Mouse (Mus musculus) cerebellum, adult 2 months (tissue): Measurements from ENCODE around the gene Nos1.

Experiments
- CTCF ChIP-seq: fragments of 200-500 bp; IDR thresholded peaks from 2 replicates; pipeline ENCODE4 v1.5.1; 2011; ENCODE audit warnings: low read depth, mild to moderate bottlenecking, control low read depth, low read length, moderate library complexity, borderline replicate concordance; ENCODE audit not compliant: insufficient read depth
- POLR2A ChIP-seq: fragments of 200-500 bp; IDR thresholded peaks from 2 replicates; pipeline ENCODE4 v1.6.1; 2011; ENCODE audit warnings: low read length, control low read depth, borderline replicate concordance; ENCODE audit not compliant: insufficient read depth

DNA sequence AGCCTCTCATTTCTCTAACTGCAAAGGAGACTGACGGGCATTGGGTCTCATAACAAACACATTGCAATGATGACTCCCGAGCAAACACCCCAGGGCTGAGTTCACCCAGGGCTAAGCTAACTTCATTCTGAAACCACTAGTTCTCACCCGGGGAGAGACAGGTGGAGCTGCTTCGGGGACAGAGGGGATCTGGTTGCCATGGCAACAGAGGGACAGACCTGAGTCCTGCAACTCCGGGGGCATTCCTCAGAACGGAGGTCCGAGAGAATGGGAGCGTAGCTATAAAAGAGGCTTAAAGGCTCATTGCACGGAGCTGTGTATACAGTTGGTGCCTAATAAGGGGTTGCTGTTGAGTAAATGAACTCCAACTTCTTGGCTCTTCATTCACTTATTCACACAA is 56.9 kb downstream of the Nos1 start:
- no peak for TF ChIP-seq CTCF
- no peak for TF ChIP-seq POLR2A
